Mouse (Mus musculus): ENCODE data around the gene Sohlh2. TPM values are rescaled to one million over a fixed set of nuclear protein-coding genes. Genes with fewer than 3 reads are reported as not detected.

The Sohlh2 gene
- total RNA-seq, 2 experiments from 2014 or later, result 0.16 TPM; not detected in 1

GRCm38 (mm10) chr3:55207665-55208064, 25.8 kb downstream of the Sohlh2 start:
- DNase-seq, result no peak

GRCm38 (mm10) chr3:55212254-55212653, 30.4 kb downstream of the Sohlh2 start:
- DNase-seq, result no peak

- DNase-seq, result no peak
Measured at GRCm38 (mm10) chr3:55213785-55214184, 32.0 kb downstream of the Sohlh2 start.

- no peak for DNase-seq
Measured at GRCm38 (mm10) chr3:55214413-55214812, 32.6 kb downstream of the Sohlh2 start.

GRCm38 (mm10) chr3:55222502-55222901, 40.7 kb downstream of the Sohlh2 start:
- DNase-seq, result no peak

- DNase-seq, result no peak
Measured at GRCm38 (mm10) chr3:55223862-55224261, 42.0 kb downstream of the Sohlh2 start.

GRCm38 (mm10) chr3:55226501-55227213, 44.8 kb downstream of the Sohlh2 start:
- peak; percentile 43 for DNase-seq

GRCm38 (mm10) chr3:55227214-55227581, 45.4 kb downstream of the Sohlh2 start:
- DNase-seq, result no peak

GRCm38 (mm10) chr3:55241730-55242421, 60.0 kb downstream of the Sohlh2 start, which contains the start of gene Dclk1:
TSS of gene Dclk1 (plus strand) at chr3:55242364.
- no peak for DNase-seq

- DNase-seq, result peak; percentile 79
Measured at GRCm38 (mm10) chr3:55242422-55243055, 60.7 kb downstream of the Sohlh2 start.

- DNase-seq, result no peak
Measured at GRCm38 (mm10) chr3:55243056-55243471, 61.2 kb downstream of the Sohlh2 start.

- DNase-seq, result no peak
Measured at GRCm38 (mm10) chr3:55244087-55244486, 62.3 kb downstream of the Sohlh2 start.

GRCm38 (mm10) chr3:55246618-55247272, 64.9 kb downstream of the Sohlh2 start:
- DNase-seq, result no peak

- no peak for DNase-seq
Measured at GRCm38 (mm10) chr3:55248048-55248447, 66.2 kb downstream of the Sohlh2 start.

GRCm38 (mm10) chr3:55248508-55248907, 66.7 kb downstream of the Sohlh2 start:
- no peak for DNase-seq

GRCm38 (mm10) chr3:55250631-55251030, 68.8 kb downstream of the Sohlh2 start:
- no peak for DNase-seq

Small RNAs within 50 kb of the gene (microRNA-seq; reads per million reads assigned to microRNA genes)
- gene Gm22029, result 0 reads per million in 2 experiments

Other genes with a start within 250 kb of the Sohlh2 start
- under 1 TPM in 1 of 2 experiments, not detected in 1; 0.16 TPM for gene Ccna1, start 126.5 kb upstream of the Sohlh2 start, total RNA-seq (2021)
- gene Spg20, start 69.9 kb upstream of the Sohlh2 start, total RNA-seq (2021), result 10 to 100 TPM; 48.4 to 52.6 TPM
- gene Ccdc169, start 44.7 kb upstream of the Sohlh2 start, total RNA-seq (2021), result under 1 TPM; 0.14 to 0.16 TPM
- 10 to 100 TPM; 20.5 to 29.9 TPM for gene Dclk1, start 60.3 kb downstream of the Sohlh2 start, total RNA-seq (2021)